Mouse (Mus musculus) midbrain, embryonic 10.5 days (tissue): ENCODE measurements at regions not wholly inside any gene's neighbourhood (a gene's known extent, or its start where the extent isn't known, plus 50 kb on each side); places are given as distances from the start of the nearest gene placed in this dataset.

Source experiments
- DNase-seq: peaks from one replicate; pipeline ENCODE4 v3.0.0-alpha.2; 2017; ENCODE audit warnings: low spot score
- H3K27ac ChIP-seq: fragments of 300-500 bp; sonication (generic); replicated peaks from 2 replicates; pipeline ENCODE4 v1.5.1; 2016; ENCODE audit warnings: mild to moderate bottlenecking
- H3K27me3 ChIP-seq: fragments of 300-500 bp; sonication (generic); 2 replicates; pipeline ENCODE4 v1.6.1; 2016; ENCODE audit warnings: low read depth, mild to moderate bottlenecking; ENCODE audit not compliant: poor library complexity, severe bottlenecking
- H3K36me3 ChIP-seq: fragments of 300-500 bp; sonication (generic); 2 replicates; pipeline ENCODE4 v1.6.1; 2016; ENCODE audit warnings: mild to moderate bottlenecking, moderate library complexity
- H3K4me1 ChIP-seq: fragments of 300-500 bp; sonication (generic); 2 replicates; pipeline ENCODE4 v1.6.1; 2016
- H3K4me3 ChIP-seq: fragments of 300-500 bp; sonication (generic); 2 replicates; pipeline ENCODE4 v1.5.1; 2016; ENCODE audit warnings: mild to moderate bottlenecking, moderate library complexity
- H3K9me3 ChIP-seq: fragments of 300-500 bp; sonication (generic); replicated peaks from 2 replicates; pipeline ENCODE4 v1.6.1; 2016; ENCODE audit warnings: mild to moderate bottlenecking
- WGBS: fragments of 180-500 bp; shearing (Covaris S2); methylation state at CpG from one replicate; pipeline ENCODE4 v1.1.7; 2016; 5-methylcytosine and 5-hydroxymethylcytosine counted together

- Histone ChIP-seq H3K27me3 (peaks cover 29% of the 10 kb centered on the region), H3K27ac (peak overlapping the region; percentile 88), H3K36me3 (no peaks in the 10 kb centered on the region), H3K4me3 (peak overlapping the region; percentile 50), H3K4me1 (peaks cover 38% of the 10 kb centered on the region), H3K9me3 (no peaks in the 10 kb centered on the region)
- WGBS: 35% methylated on average over 10 of the region's 10 CpGs
- no peak for DNase-seq
Measured at GRCm38 (mm10) chr9:40617676-40618062, 52.7 kb upstream of the Gm21915 start.

- H3K9me3 ChIP-seq: peaks cover 3% of the 10 kb centered on the region
- 1% methylated on average over 20 of the region's 20 CpGs for WGBS
- peak; percentile 59 for DNase-seq
- peak overlapping the region; percentile 50 for H3K4me3 ChIP-seq
- H3K36me3 ChIP-seq: no peaks in the 10 kb centered on the region
- H3K27ac ChIP-seq: peak overlapping the region; percentile 88
- H3K4me1 ChIP-seq: peaks cover 38% of the 10 kb centered on the region
- H3K27me3 ChIP-seq: peaks cover 29% of the 10 kb centered on the region
Measured at GRCm38 (mm10) chr9:40617036-40617675, 53.3 kb upstream of the Gm21915 start.

GRCm38 (mm10) chr9:40616426-40617035 lies 53.9 kb upstream of the Gm21915 start:
- whole genome bisulfite sequencing: 1% methylated on average over 11 of the region's 11 CpGs
- Histone ChIP-seq H3K4me3 (peak overlapping the region; percentile 50), H3K9me3 (peaks cover 9% of the 10 kb centered on the region), H3K36me3 (no peaks in the 10 kb centered on the region), H3K27ac (peak overlapping the region; percentile 88), H3K4me1 (peaks cover 38% of the 10 kb centered on the region), H3K27me3 (peaks cover 29% of the 10 kb centered on the region)
- peak; percentile 82 for DNase-seq

- H3K9me3 ChIP-seq: peaks cover 12% of the 10 kb centered on the region
- WGBS: 37% methylated on average over 8 of the region's 8 CpGs
- peaks cover 38% of the 10 kb centered on the region for H3K4me1 ChIP-seq
- no peaks in the 10 kb centered on the region for H3K36me3 ChIP-seq
- peaks cover 29% of the 10 kb centered on the region for H3K27me3 ChIP-seq
- no peak for DNase-seq
- H3K4me3 ChIP-seq: peak overlapping the region; percentile 50; the same call in 1 of the 2 replicates
- H3K27ac ChIP-seq: peak overlapping the region; percentile 69; the same call in 1 of the 2 replicates
Measured at GRCm38 (mm10) chr9:40615891-40616290, 54.5 kb upstream of the Gm21915 start.

- Histone ChIP-seq H3K36me3 (no peaks in the 10 kb centered on the region), H3K4me3 (no peak overlapping the region), H3K9me3 (peaks cover 12% of the 10 kb centered on the region), H3K27me3 (peaks cover 23% of the 10 kb centered on the region; the same call in 1 of the 2 replicates), H3K4me1 (peaks cover 38% of the 10 kb centered on the region), H3K27ac (no peak overlapping the region)
- WGBS: 73% methylated on average over 5 of the region's 5 CpGs
- no peak for DNase-seq
Measured at GRCm38 (mm10) chr9:40614071-40614470, 56.3 kb upstream of the Gm21915 start.

- Histone ChIP-seq H3K4me1 (peaks cover 38% of the 10 kb centered on the region), H3K27me3 (peaks cover 18% of the 10 kb centered on the region; the same call in 1 of the 2 replicates), H3K27ac (no peak overlapping the region), H3K36me3 (no peaks in the 10 kb centered on the region), H3K9me3 (peaks cover 12% of the 10 kb centered on the region), H3K4me3 (no peak overlapping the region)
- WGBS: 78% methylated on average over 4 of the region's 4 CpGs
- DNase-seq: no peak
Measured at GRCm38 (mm10) chr9:40613182-40613581, 57.2 kb upstream of the Gm21915 start.

GRCm38 (mm10) chr9:40612755-40613154 lies 57.7 kb upstream of the Gm21915 start:
- Histone ChIP-seq H3K9me3 (peaks cover 12% of the 10 kb centered on the region), H3K4me3 (no peak overlapping the region), H3K27me3 (peaks cover 18% of the 10 kb centered on the region; the same call in 1 of the 2 replicates), H3K36me3 (no peaks in the 10 kb centered on the region), H3K27ac (no peak overlapping the region), H3K4me1 (peaks cover 36% of the 10 kb centered on the region)
- 95% methylated on average over 1 of the region's 1 CpGs for WGBS
- DNase-seq: no peak

GRCm38 (mm10) chr9:40612312-40612711 lies 58.1 kb upstream of the Gm21915 start:
- Histone ChIP-seq H3K27me3 (peaks cover 18% of the 10 kb centered on the region; the same call in 1 of the 2 replicates), H3K4me3 (no peak overlapping the region), H3K9me3 (peaks cover 12% of the 10 kb centered on the region), H3K4me1 (peaks cover 32% of the 10 kb centered on the region), H3K27ac (no peak overlapping the region), H3K36me3 (no peaks in the 10 kb centered on the region)
- DNase-seq: no peak
- WGBS: 86% methylated on average over 4 of the region's 4 CpGs

GRCm38 (mm10) chr9:40611626-40612025 lies 58.8 kb upstream of the Gm21915 start:
- Histone ChIP-seq H3K4me3 (no peak overlapping the region), H3K4me1 (peaks cover 25% of the 10 kb centered on the region), H3K9me3 (peaks cover 12% of the 10 kb centered on the region), H3K27ac (no peak overlapping the region), H3K27me3 (peaks cover 18% of the 10 kb centered on the region; the same call in 1 of the 2 replicates), H3K36me3 (no peaks in the 10 kb centered on the region)
- no peak for DNase-seq
- 43% methylated on average over 3 of the region's 3 CpGs for WGBS

GRCm38 (mm10) chr9:40608596-40608995 lies 61.8 kb upstream of the Gm21915 start:
- no peak overlapping the region for H3K27ac ChIP-seq
- no peaks in the 10 kb centered on the region for H3K27me3 ChIP-seq
- no peak overlapping the region for H3K4me3 ChIP-seq
- H3K4me1 ChIP-seq: peaks cover 3% of the 10 kb centered on the region; the same call in 1 of the 2 replicates
- 80% methylated on average over 14 of the region's 14 CpGs for WGBS
- DNase-seq: no peak
- no peaks in the 10 kb centered on the region for H3K36me3 ChIP-seq
- peaks cover 12% of the 10 kb centered on the region for H3K9me3 ChIP-seq

GRCm38 (mm10) chr9:40607941-40608340 lies 62.5 kb upstream of the Gm21915 start:
- 95% methylated on average over 18 of the region's 18 CpGs for WGBS
- DNase-seq: no peak
- no peaks in the 10 kb centered on the region for H3K4me1 ChIP-seq

GRCm38 (mm10) chr9:40603521-40603920 lies 66.9 kb upstream of the Gm21915 start:
- H3K4me3 ChIP-seq: no peak overlapping the region
- no peak for DNase-seq
- H3K36me3 ChIP-seq: no peaks in the 10 kb centered on the region
- H3K27me3 ChIP-seq: no peaks in the 10 kb centered on the region
- WGBS: 60% methylated on average over 1 of the region's 1 CpGs
- no peaks in the 10 kb centered on the region for H3K9me3 ChIP-seq
- H3K27ac ChIP-seq: no peak overlapping the region
- H3K4me1 ChIP-seq: 0 out of 2 replicates have a peak, but pooled peaks cover 4% of the 10 kb centered on the region

More at GRCm38 (mm10) chr9:40607941-40608340, 62.5 kb upstream of the Gm21915 start:
- no peaks in the 10 kb centered on the region for H3K36me3 ChIP-seq
- H3K4me3 ChIP-seq: no peak overlapping the region
- no peak overlapping the region for H3K27ac ChIP-seq
- peaks cover 12% of the 10 kb centered on the region for H3K9me3 ChIP-seq
- H3K27me3 ChIP-seq: no peaks in the 10 kb centered on the region

GRCm38 (mm10) chr9:40598431-40598831 lies 67.2 kb upstream of the Gramd1b start:
- 0 out of 2 replicates have a peak, but pooled peaks cover 4% of the 10 kb centered on the region for H3K4me1 ChIP-seq
- H3K27ac ChIP-seq: no peak overlapping the region
- no peaks in the 10 kb centered on the region for H3K36me3 ChIP-seq
- 86% methylated on average over 7 of the region's 7 CpGs for WGBS
- no peak overlapping the region for H3K4me3 ChIP-seq
- H3K27me3 ChIP-seq: no peaks in the 10 kb centered on the region
- H3K9me3 ChIP-seq: no peaks in the 10 kb centered on the region
- no peak for DNase-seq
